In genomic region chr13:60595519-60595918, GRCm38 (mm10) we compare ENCODE assay signal across 12 mouse cellular contexts.
"Had no signal": no experiment of that assay in that cellular context is flagged by ENCODE, and none has a peak within 500 bp of the region (broad histone marks: within the 10 kb centered on the region; RNA-seq: fewer than 3 reads in every experiment).

No protein-coding gene starts in this region.

- H3K9me3 ChIP-seq: limb, embryonic 13.5 days; midbrain, embryonic 12.5 days; neural tube, embryonic 13.5 days had no signal

- H3K4me2 ChIP-seq: limb, embryonic 13.5 days; liver, embryonic 11.5 days; lung, embryonic 14.5 days; midbrain, embryonic 12.5 days; neural tube, embryonic 13.5 days had no signal

- H3K4me3 ChIP-seq: limb, embryonic 13.5 days; midbrain, embryonic 12.5 days; neural tube, embryonic 13.5 days had no signal

- ATAC-seq: midbrain, embryonic 16.5 days had no signal

- H3K27ac ChIP-seq: limb, embryonic 13.5 days; midbrain, embryonic 12.5 days; neural tube, embryonic 13.5 days had no signal

- H3K36me3 ChIP-seq: limb, embryonic 13.5 days; midbrain, embryonic 12.5 days; neural tube, embryonic 13.5 days had no signal

- DNase-seq: kidney, adult 11 months; kidney, postnatal 10 days; left cerebral cortex, postnatal 4 days; lung, embryonic 14.5 days; retina, postnatal 1 day; right cerebral cortex, postnatal 4 days; thymus, postnatal 36 days had no signal

- H3K9ac ChIP-seq: limb, embryonic 13.5 days; lung, embryonic 14.5 days; midbrain, embryonic 12.5 days; neural tube, embryonic 13.5 days had no signal

- H3K27me3 ChIP-seq: limb, embryonic 13.5 days; midbrain, embryonic 12.5 days; neural tube, embryonic 13.5 days had no signal

- H3K4me1 ChIP-seq: limb, embryonic 13.5 days; midbrain, embryonic 12.5 days; neural tube, embryonic 13.5 days had no signal
